Mouse (Mus musculus) urinary bladder, postnatal 4 days (tissue): ENCODE measurements at regions not wholly inside any gene's neighbourhood (a gene's known extent, or its start where the extent isn't known, plus 50 kb on each side); places are given as distances from the start of the nearest gene placed in this dataset.
"Not testable (repeated sequence)": the region's sequence is repeated elsewhere in the genome, so short reads cannot be mapped to it uniquely, and the experiment has no call there.

Source experiments
- DNase-seq, 2 experiments: peaks; one replicate each; pipeline ENCODE4 v3.0.0; 2021 to 2022; ENCODE audit warnings: low spot score in 2 of 2

- no peak for DNase-seq
Observed at GRCm38 (mm10) chr2:78418561-78419338, 449.2 kb upstream of the Ube2e3 start.

- no peak for DNase-seq
Observed at GRCm38 (mm10) chr2:78416574-78417109, 451.3 kb upstream of the Ube2e3 start.

DNA sequence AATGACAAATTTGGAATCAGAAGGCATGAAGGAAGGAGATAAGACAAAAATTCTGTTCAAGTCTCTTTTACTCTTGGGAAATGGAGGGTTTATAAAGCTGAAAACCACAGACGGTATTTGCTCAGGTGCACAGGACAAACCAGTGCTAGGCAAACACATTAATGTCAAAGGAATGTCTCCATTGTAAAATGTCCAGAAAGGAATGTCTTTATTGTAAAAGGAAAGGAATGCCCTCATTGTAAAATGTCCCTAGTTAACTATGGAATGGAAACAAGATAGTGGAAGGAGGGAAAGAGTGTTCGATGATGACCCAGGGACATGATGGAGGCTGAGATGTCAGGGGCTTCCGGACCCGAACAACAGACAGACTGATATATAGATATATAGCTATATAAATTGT is 454.9 kb upstream of the Ube2e3 start:
- DNase-seq, result no peak

GRCm38 (mm10) chr2:78403890-78404289 is 457.7 kb upstream of the Cwc22 start:
- DNase-seq, result no peak

GRCm38 (mm10) chr2:78399236-78399635 is 453.1 kb upstream of the Cwc22 start:
- DNase-seq, result no peak

- DNase-seq, result no peak
Observed at GRCm38 (mm10) chr2:78396924-78397323, 450.7 kb upstream of the Cwc22 start.

GRCm38 (mm10) chr2:78393090-78393489 is 446.9 kb upstream of the Cwc22 start:
- DNase-seq, result no peak

DNA sequence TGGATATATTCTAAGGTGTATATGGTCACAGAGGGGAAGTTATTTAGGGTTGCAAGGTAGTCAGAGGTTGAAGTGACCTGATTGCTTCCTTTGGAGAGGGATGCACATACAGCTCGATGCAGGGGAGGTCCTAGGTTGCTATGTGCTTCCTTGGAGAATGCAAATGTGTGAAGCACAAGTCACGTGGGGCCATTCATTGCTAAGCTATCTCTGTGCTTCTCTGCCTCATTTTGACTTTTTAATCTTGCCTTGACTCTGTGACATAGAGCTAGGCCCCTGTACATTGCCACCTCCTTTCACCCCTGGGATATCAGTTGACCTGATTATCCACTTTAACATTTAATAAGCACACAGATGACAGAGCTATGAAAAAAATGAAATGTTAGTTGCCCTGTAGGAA is 446.2 kb upstream of the Cwc22 start:
- DNase-seq, result no peak

- DNase-seq, result no peak
Observed at GRCm38 (mm10) chr2:78388001-78388400, 441.8 kb upstream of the Cwc22 start.

GRCm38 (mm10) chr2:78381234-78381633 is 435.1 kb upstream of the Cwc22 start:
- DNase-seq, result no peak

DNA sequence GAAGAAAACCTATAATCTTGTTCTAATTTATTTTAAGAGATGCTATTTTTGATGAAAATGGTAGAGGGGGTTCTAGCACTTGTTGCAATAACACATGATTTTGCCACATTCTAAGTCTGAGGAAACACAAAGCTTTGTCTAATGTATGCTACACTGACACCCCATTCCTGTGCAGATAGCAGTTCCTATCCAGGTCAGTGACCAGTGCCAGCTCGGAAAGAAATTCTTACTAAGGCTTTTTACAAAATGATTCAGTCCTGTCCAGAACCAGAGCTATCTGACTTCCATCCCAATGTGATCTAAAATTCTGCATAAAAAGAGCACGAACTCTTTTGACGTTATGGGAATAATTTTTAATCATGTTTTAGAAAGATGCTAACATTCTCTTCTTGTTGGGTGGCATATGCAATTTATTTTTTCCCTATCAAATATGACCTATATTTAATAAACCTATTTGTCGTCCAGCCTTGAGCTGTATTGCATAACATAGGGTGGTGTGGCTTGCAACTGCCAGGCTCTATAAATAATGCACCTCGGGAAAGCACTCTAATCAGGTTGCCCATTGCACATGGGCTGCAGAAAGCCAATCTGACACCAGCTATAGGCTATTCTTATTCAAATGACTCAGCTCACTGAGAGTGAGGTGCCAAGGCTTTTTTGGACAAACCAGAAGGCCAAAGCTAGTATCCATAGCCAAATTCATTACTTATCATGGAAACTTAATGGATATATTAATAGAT is 385.7 kb upstream of the Cwc22 start:
- no peak for DNase-seq

DNA sequence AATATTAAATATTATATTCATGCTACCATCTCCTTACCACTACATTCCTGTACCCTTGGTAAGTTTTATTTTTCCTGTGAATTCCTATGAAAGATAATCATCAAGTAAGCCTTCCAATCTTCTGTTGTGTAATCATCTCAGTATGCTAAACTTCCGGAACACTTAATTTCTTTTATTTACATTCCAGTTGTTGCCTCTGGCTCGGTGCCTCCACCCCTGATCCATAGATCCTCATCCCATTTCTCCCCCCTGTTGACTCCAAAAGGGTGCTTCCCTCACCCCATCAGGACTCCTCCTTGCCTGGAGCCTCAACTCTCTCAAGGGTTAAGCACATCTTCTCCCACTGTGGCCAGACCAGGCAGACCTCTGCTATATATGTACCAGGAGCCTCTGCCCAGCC is 379.9 kb upstream of the Cwc22 start:
- no peak for DNase-seq

DNA sequence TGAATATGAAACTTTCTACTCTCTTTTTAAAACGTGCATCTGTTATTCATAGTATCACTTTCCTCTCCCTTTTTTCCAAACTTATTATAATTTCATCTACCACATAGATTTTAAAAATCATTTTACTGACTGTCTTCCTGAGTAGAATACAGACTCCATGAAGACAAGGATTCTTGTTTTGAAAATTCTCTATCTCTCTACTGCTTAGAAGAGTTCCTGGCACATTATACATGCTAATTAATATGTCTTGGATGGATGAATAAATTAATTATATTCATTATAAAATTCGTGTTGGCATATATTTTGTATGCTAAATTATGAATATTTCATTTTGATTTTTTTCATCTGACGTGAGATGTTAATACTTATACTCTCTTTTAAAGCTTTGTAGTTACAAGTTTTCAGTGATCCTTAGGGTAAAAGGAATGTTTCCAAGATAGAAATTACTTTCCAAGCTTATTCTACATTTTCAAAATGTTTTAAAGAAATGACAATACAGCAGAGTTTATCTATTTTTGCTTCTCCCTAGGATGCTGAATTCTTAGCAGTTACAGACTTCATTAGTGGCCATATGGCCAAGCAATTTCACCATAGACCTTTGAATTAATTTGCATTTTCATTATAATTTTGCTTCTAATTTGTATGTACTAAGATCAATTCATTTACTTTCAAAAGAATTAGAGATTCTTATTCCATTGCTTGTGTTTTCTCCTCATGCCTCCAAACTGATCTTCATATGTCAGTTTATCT is 376.2 kb upstream of the Cwc22 start:
- no peak for DNase-seq

DNA sequence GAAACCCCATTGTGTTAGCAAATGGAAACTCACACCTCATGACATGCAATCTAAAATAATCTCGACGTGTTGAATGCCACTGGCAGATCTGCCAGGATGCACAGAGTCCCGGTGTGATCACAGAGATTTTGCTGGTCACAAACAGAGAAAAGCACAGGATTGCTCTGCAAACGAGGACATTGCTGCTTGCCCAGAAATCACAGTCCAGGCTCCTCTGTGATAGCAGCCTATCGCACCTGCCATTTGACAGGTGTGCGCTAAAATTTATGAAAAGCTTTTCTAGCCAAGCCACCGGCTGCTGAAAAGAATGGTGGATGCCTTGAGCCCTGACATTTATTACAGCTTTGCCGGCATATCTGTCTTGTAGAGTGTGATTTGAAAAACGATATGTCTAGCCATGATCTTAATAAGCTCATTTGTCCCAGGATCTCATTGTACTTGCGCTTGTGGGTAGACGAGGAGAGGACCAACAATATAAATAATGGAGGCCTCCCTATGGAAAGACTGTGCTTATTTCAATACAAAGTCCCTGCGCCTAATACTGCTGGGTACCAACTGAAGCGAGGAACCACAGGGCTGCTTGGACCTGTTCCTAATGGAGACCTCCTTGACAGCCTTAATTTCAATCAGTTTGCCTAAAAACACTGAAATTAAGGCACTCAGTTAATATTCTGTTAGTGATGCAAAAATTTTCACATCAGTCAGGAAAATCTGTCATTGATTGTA is 365.8 kb upstream of the Cwc22 start:
- DNase-seq, result no peak

GRCm38 (mm10) chr2:78309361-78309760 is 363.2 kb upstream of the Cwc22 start:
- no peak for DNase-seq

DNA sequence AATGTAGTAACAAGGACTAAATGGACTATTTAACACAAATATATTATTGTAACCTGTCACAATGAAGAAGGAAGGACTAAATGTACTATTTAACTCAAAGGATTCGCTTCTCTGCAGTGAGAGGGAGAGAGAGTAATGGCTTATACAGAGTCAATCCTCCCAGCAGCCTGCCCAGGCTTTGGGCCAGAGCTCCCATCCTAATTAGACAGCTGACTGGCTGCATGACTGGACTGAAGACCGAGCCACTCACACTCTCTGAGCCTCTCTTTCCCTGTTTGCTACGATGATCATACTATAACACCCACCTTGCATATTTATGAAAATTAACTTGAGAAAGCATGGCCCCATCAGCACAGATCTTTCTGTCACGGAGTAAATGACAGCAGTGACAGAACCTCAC is 360.7 kb upstream of the Cwc22 start:
- DNase-seq, result no peak

DNA sequence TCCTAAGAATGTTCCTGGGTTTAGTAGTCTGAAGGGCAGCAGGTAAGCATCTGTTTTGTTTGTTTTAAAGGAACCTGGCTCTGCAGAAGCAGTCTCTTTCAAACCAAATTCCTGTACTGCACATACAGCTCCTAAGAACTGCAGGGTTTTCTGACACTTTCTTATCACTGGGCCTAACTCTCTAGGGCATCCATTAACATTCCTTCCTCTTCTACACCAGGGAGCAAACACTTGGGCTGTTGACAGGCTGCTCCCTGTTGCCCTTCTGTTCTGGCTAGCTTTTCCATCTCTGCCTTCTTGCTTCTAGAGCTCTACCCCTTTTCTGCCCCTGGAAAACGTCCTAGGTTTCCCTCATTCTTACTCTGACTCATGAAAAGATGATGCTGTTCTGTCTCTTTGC is 345.5 kb upstream of the Cwc22 start:
- DNase-seq, result no peak

- no peak for DNase-seq
Observed at GRCm38 (mm10) chr2:78284806-78285205, 338.6 kb upstream of the Cwc22 start.

GRCm38 (mm10) chr2:78283605-78284004 is 337.4 kb upstream of the Cwc22 start:
- DNase-seq, result no peak

DNA sequence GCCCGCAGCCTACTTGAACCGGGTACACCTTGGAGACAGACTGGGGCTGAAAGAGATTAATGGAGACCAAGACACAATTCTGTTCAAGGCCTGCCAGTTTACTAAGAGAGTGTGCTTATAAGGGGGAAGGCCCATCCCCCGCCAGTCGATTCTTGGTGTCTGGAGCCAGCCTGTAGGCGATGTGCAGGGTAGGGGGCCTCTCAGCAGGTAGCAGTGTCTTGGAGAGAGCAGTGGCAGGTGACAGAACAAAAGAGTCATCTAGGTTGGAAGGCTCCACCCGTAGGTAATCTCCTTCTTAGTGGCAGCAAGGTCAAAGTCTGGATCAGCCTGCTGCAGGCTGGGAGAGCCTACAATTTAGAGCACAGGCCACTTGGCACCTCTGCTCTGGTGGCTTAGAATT is 335.7 kb upstream of the Cwc22 start:
- DNase-seq, result not testable (repeated sequence)

GRCm38 (mm10) chr2:78280219-78280915 is 334.2 kb upstream of the Cwc22 start:
- DNase-seq, result no peak
